Mouse (Mus musculus) ovary, postnatal 36 days (tissue): Measurements from ENCODE around the gene Khk.

Experiments used
- DNase-seq: peaks from one replicate; pipeline ENCODE4 v3.0.0; 2022; ENCODE audit warnings: low spot score, mixed read lengths

Gene Khk

GRCm38 (mm10) chr5:30913060-30913841 is 8.0 kb upstream of the Khk start, which contains the start of gene Emilin1:
Emilin1 (plus strand) TSS chr5:30913402.
- DNase-seq = peak; percentile 52

GRCm38 (mm10) chr5:30914101-30914635 is 7.1 kb upstream of the Khk start:
- DNase-seq = no peak

- DNase-seq = no peak
These were observed 6.4 kb upstream of the Khk start for GRCm38 (mm10) chr5:30914849-30915248.

GRCm38 (mm10) chr5:30915456-30915855 is 5.8 kb upstream of the Khk start:
- DNase-seq = no peak

- DNase-seq = peak; percentile 81
These were observed 5.2 kb upstream of the Khk start for GRCm38 (mm10) chr5:30915974-30916433.

GRCm38 (mm10) chr5:30916841-30917240 is 4.4 kb upstream of the Khk start:
- no peak for DNase-seq

- DNase-seq = no peak
These were observed 3.9 kb upstream of the Khk start for GRCm38 (mm10) chr5:30917348-30917747.

- DNase-seq = no peak
These were observed 3.1 kb upstream of the Khk start for GRCm38 (mm10) chr5:30917891-30918670.

- no peak for DNase-seq
These were observed 2.5 kb upstream of the Khk start for GRCm38 (mm10) chr5:30918691-30919090.

GRCm38 (mm10) chr5:30919831-30920614 is 1.2 kb upstream of the Khk start:
- no peak for DNase-seq

GRCm38 (mm10) chr5:30920621-30921020 is 610 bp upstream of the Khk start:
- DNase-seq = no peak

- DNase-seq = no peak
These were observed 1.4 kb downstream of the Khk start for GRCm38 (mm10) chr5:30922581-30923041.

GRCm38 (mm10) chr5:30923119-30923518 is 1.9 kb downstream of the Khk start:
- no peak for DNase-seq

GRCm38 (mm10) chr5:30924614-30925013 is 3.4 kb downstream of the Khk start:
- no peak for DNase-seq

- no peak for DNase-seq
These were observed 4.0 kb downstream of the Khk start for GRCm38 (mm10) chr5:30925217-30925616.

- no peak for DNase-seq
These were observed 4.8 kb downstream of the Khk start for GRCm38 (mm10) chr5:30926073-30926472.

GRCm38 (mm10) chr5:30927945-30928529 is 6.8 kb downstream of the Khk start:
- DNase-seq = no peak

GRCm38 (mm10) chr5:30930121-30930520 is 8.9 kb downstream of the Khk start:
- DNase-seq = peak; percentile 62

- no peak for DNase-seq
These were observed 9.6 kb downstream of the Khk start for GRCm38 (mm10) chr5:30930846-30931245.

- DNase-seq = no peak
These were observed 10.1 kb downstream of the Khk start for GRCm38 (mm10) chr5:30931378-30931777.

- DNase-seq = no peak
These were observed 12.5 kb downstream of the Khk start for GRCm38 (mm10) chr5:30933705-30934104.
